Mouse (Mus musculus): ENCODE data around the gene Ctns.

GRCm38 (mm10) chr11:73161616-73162015 is 37.2 kb downstream of the Ctns start:
- TF ChIP-seq POLR2A (IDR thresholded peaks at IDR 0.05; ENCODE audit: insufficient read depth, low read depth, low read length) (no peak), CTCF (IDR thresholded peaks at IDR 0.05; ENCODE audit: insufficient read depth, low read depth, low read length) (no peak)

Data from olfactory bulb, adult 2 months (tissue).